Mouse (Mus musculus): Measurements from ENCODE around the gene Ppp1r15b.

The Ppp1r15b gene

GRCm38 (mm10) chr1:133162981-133163380 lies 32.0 kb downstream of the Ppp1r15b start:
- DNase-seq: no peak

- DNase-seq: peak; percentile 36 to 39
Measured at GRCm38 (mm10) chr1:133163820-133164431, 33.0 kb downstream of the Ppp1r15b start, which contains the start of gene Plekha6. Plekha6 (plus strand) TSS chr1:133164210.

- DNase-seq: peak; percentile 20 to 22
Measured at GRCm38 (mm10) chr1:133164591-133165011, 33.7 kb downstream of the Ppp1r15b start.

- DNase-seq: no peak
Measured at GRCm38 (mm10) chr1:133165111-133165510, 34.2 kb downstream of the Ppp1r15b start.

GRCm38 (mm10) chr1:133168318-133169060 lies 37.5 kb downstream of the Ppp1r15b start:
- DNase-seq: no peak

GRCm38 (mm10) chr1:133170196-133170595 lies 39.3 kb downstream of the Ppp1r15b start:
- DNase-seq: no peak

- DNase-seq: peak; percentile 52 to 61
Measured at GRCm38 (mm10) chr1:133171357-133171756, 40.4 kb downstream of the Ppp1r15b start.

- no peak for DNase-seq
Measured at GRCm38 (mm10) chr1:133175150-133175549, 44.2 kb downstream of the Ppp1r15b start.

- peak; percentile 83 to 86 for DNase-seq
Measured at GRCm38 (mm10) chr1:133177480-133178172, 46.7 kb downstream of the Ppp1r15b start.

GRCm38 (mm10) chr1:133178732-133179440 lies 47.9 kb downstream of the Ppp1r15b start:
- peak; percentile 83 to 90 for DNase-seq

GRCm38 (mm10) chr1:133181072-133182015 lies 50.4 kb downstream of the Ppp1r15b start:
- peak; percentile 83 to 88 for DNase-seq

GRCm38 (mm10) chr1:133182016-133182705 lies 51.2 kb downstream of the Ppp1r15b start:
- peak; percentile 71 to 74 for DNase-seq

- peak; percentile 62 to 67 for DNase-seq
Measured at GRCm38 (mm10) chr1:133182706-133183095, 51.8 kb downstream of the Ppp1r15b start.

GRCm38 (mm10) chr1:133183141-133183925 lies 52.4 kb downstream of the Ppp1r15b start:
- no peak for DNase-seq

- DNase-seq: peak; percentile 84 to 92
Measured at GRCm38 (mm10) chr1:133187948-133188680, 57.2 kb downstream of the Ppp1r15b start.

GRCm38 (mm10) chr1:133188719-133189118 lies 57.8 kb downstream of the Ppp1r15b start:
- no peak for DNase-seq

All from cerebellum, postnatal 14 days (tissue).